Comparison of ENCODE assay signal across 9 mouse cellular contexts in the genomic region with DNA sequence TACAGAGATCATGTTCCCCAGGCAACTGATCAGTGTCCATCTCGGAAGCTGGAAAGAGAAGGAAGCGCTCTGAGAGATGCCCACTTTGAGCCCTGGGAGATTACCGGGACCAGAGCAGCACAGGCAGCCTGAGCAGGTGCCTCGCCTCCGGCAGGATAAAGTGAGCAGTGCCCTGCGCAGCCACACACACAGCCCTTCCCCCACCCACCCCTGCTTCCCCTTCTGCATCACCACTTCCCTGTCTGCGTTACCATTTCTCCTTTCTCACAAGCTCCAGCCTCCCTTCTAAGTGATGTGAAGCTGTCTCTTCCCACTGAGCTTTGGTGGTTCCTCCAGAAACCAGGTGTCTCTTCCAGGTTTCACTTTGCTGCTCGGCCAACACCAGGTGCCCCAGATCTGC. TPM values are rescaled to one million over a fixed set of nuclear protein-coding genes. Genes with fewer than 3 reads are reported as not detected.
DNase-seq lines count a peak whose midpoint lies in the region; ATAC-seq and TF ChIP-seq lines count a peak whose summit lies in the region.
"Had no signal": no experiment of that assay in that cellular context is flagged by ENCODE, and none has a peak within 500 bp of the region (broad histone marks: within the 10 kb centered on the region; RNA-seq: fewer than 3 reads in every experiment).

No protein-coding gene starts in this region.

- WGBS in kidney, embryonic 16.5 days, result 39% methylated on average over 8 of the region's 8 CpGs
- WGBS in bone marrow, adult 2 months, result 2% methylated on average over 8 of the region's 8 CpGs
- 29% methylated on average over 8 of the region's 8 CpGs for WGBS in liver, postnatal 0 days (ENCODE audit: insufficient replicate concordance)

- 0 out of 2 replicates have a peak overlapping the region, but pooled peaks have one; percentile 6 for H3K4me3 ChIP-seq in kidney, embryonic 16.5 days (ENCODE audit: low read length)
- peak overlapping the region; percentile 58 for H3K4me3 ChIP-seq in bone marrow, adult 2 months (replicated peaks; ENCODE audit: control insufficient read depth, low read depth, low read length)
- no peak overlapping the region for H3K4me3 ChIP-seq in liver, postnatal 0 days (ENCODE audit: low read depth, low read length)
- H3K4me3 ChIP-seq: erythroblast, embryonic 14.5 days had no signal

- H3K27ac ChIP-seq in kidney, embryonic 16.5 days (ENCODE audit: low read length), result peak overlapping the region; percentile 41; the same call in 1 of the 2 replicates
- H3K27ac ChIP-seq in bone marrow, adult 2 months (ENCODE audit: control insufficient read depth, insufficient read depth, low read depth, low read length, poor library complexity), result peak overlapping the region; percentile 74
- H3K27ac ChIP-seq in liver, postnatal 0 days (ENCODE audit: low read depth), result peak overlapping the region; percentile 70

- H3K9ac ChIP-seq in kidney, embryonic 16.5 days (replicated peaks; ENCODE audit: low read length), result no peak overlapping the region
- no peak overlapping the region for H3K9ac ChIP-seq in liver, postnatal 0 days (replicated peaks)

- no peak for ATAC-seq in kidney, embryonic 16.5 days (ENCODE audit: low FRiP score, low TSS enrichment)
- peak; percentile 27; the same call in 1 of the 2 replicates for ATAC-seq in liver, postnatal 0 days

- no peaks in the 10 kb centered on the region for H3K27me3 ChIP-seq in kidney, embryonic 16.5 days (ENCODE audit: insufficient read depth, low read length)
- no peaks in the 10 kb centered on the region for H3K27me3 ChIP-seq in liver, postnatal 0 days (ENCODE audit: insufficient read depth, low read length)

- no peak for DNase-seq in kidney, adult 8-10 months
- DNase-seq in ES-CJ7 (ENCODE audit: low read depth, low spot score), result peak; percentile 38
- peak; percentile 69 for DNase-seq in liver, postnatal 0 days
- DNase-seq in frontal cortex, postnatal 14 days (ENCODE audit: low spot score in 2 of 2), result no peak
- DNase-seq in gastrocnemius, postnatal 10 days, result no peak
- DNase-seq: kidney, postnatal 25 days had no signal

- TF ChIP-seq EP300 in liver, postnatal 0 days (IDR thresholded peaks at IDR 0.05; ENCODE audit: low read depth), result no peak

- no peak for TF ChIP-seq CTCF in bone marrow, adult 2 months (IDR thresholded peaks at IDR 0.05; ENCODE audit: control insufficient read depth, insufficient read depth, low read length)
- no peak for TF ChIP-seq CTCF in liver, postnatal 0 days (IDR thresholded peaks at IDR 0.05; ENCODE audit: low read depth)

- H3K36me3 ChIP-seq in kidney, embryonic 16.5 days (ENCODE audit: insufficient read depth, low read length), result no peaks in the 10 kb centered on the region
- no peaks in the 10 kb centered on the region for H3K36me3 ChIP-seq in liver, postnatal 0 days (replicated peaks; ENCODE audit: insufficient read depth, low read length)

- H3K4me1 ChIP-seq in kidney, embryonic 16.5 days (ENCODE audit: insufficient read depth, low read length), result peaks cover 16% of the 10 kb centered on the region
- peaks cover 3% of the 10 kb centered on the region for H3K4me1 ChIP-seq in bone marrow, adult 2 months (ENCODE audit: control insufficient read depth, insufficient read depth, low read length)
- H3K4me1 ChIP-seq in liver, postnatal 0 days (ENCODE audit: insufficient read depth), result no peaks in the 10 kb centered on the region

- H3K9me3 ChIP-seq in kidney, embryonic 16.5 days (ENCODE audit: low read length), result no peaks in the 10 kb centered on the region
- H3K9me3 ChIP-seq in liver, postnatal 0 days (ENCODE audit: low read length), result no peaks in the 10 kb centered on the region

- TF ChIP-seq POLR2A in bone marrow, adult 2 months (IDR thresholded peaks at IDR 0.05; ENCODE audit: borderline replicate concordance, control insufficient read depth, low read depth, low read length), result peak; percentile 56; the same call in 1 of the 2 replicates

- H3K4me2 ChIP-seq in kidney, embryonic 16.5 days (replicated peaks; ENCODE audit: low read depth, low read length), result peak overlapping the region; percentile 23; the same call in 1 of the 2 replicates
- H3K4me2 ChIP-seq in liver, postnatal 0 days (ENCODE audit: low read depth, low read length), result peak overlapping the region; percentile 55

RNA-seq across cellular contexts. Expression of gene Notch4, which starts 2.9 kb away (rescaled TPM):
- polyA plus RNA-seq in kidney, embryonic 16.5 days (2015; fragmentation: Nextera tagmentation; extraction: Ambion mirVana), result 7.6 and 12.0 TPM in 2 replicates
- polyA plus RNA-seq in bone marrow, adult 2 months (2011; ENCODE audit: insufficient read depth, insufficient read length, low replicate concordance, missing spikeins), result 1.0 and 7.5 TPM in 2 replicates
- 1.1 and 1.6 TPM in 2 replicates for polyA plus RNA-seq in liver, postnatal 0 days (2015; fragmentation: Nextera tagmentation; extraction: Ambion mirVana)
- total RNA-seq in gastrocnemius, postnatal 10 days (2021), result 10 to 100 TPM; 14.4 to 22.2 TPM

RNA-seq across cellular contexts. Expression of gene Gpsm3, which starts 28.4 kb away (rescaled TPM):
- 21.5 and 25.6 TPM in 2 replicates for polyA plus RNA-seq in kidney, embryonic 16.5 days (2015; fragmentation: Nextera tagmentation; extraction: Ambion mirVana)
- 85.2 and 156 TPM in 2 replicates for polyA plus RNA-seq in bone marrow, adult 2 months (2011; ENCODE audit: insufficient read depth, insufficient read length, low replicate concordance, missing spikeins)
- 19.6 and 24.7 TPM in 2 replicates for polyA plus RNA-seq in liver, postnatal 0 days (2015; fragmentation: Nextera tagmentation; extraction: Ambion mirVana)
- 1 to 10 TPM; 3.2 to 5.0 TPM for total RNA-seq in gastrocnemius, postnatal 10 days (2021)

RNA-seq across cellular contexts. Expression of gene Pbx2, which starts 29.9 kb away (rescaled TPM):
- 13.1 and 15.6 TPM in 2 replicates for polyA plus RNA-seq in kidney, embryonic 16.5 days (2015; fragmentation: Nextera tagmentation; extraction: Ambion mirVana)
- 50.3 and 95.1 TPM in 2 replicates for polyA plus RNA-seq in bone marrow, adult 2 months (2011; ENCODE audit: insufficient read depth, insufficient read length, low replicate concordance, missing spikeins)
- 3.6 and 4.9 TPM in 2 replicates for polyA plus RNA-seq in liver, postnatal 0 days (2015; fragmentation: Nextera tagmentation; extraction: Ambion mirVana)
- total RNA-seq in gastrocnemius, postnatal 10 days (2021), result 10 to 100 TPM; 24.2 to 30.9 TPM

RNA-seq across cellular contexts. Expression of gene Ager, which starts 36.5 kb away (rescaled TPM):
- polyA plus RNA-seq in kidney, embryonic 16.5 days (2015; fragmentation: Nextera tagmentation; extraction: Ambion mirVana), result 8.8 and 16.8 TPM in 2 replicates
- 12.2 and 16.3 TPM in 2 replicates for polyA plus RNA-seq in bone marrow, adult 2 months (2011; ENCODE audit: insufficient read depth, insufficient read length, low replicate concordance, missing spikeins)
- polyA plus RNA-seq in liver, postnatal 0 days (2015; fragmentation: Nextera tagmentation; extraction: Ambion mirVana), result 1.4 and 1.9 TPM in 2 replicates
- 1 to 10 TPM; 1.1 to 1.4 TPM for total RNA-seq in gastrocnemius, postnatal 10 days (2021)

RNA-seq across cellular contexts. Expression of gene Rnf5, which starts 42.3 kb away (rescaled TPM):
- polyA plus RNA-seq in kidney, embryonic 16.5 days (2015; fragmentation: Nextera tagmentation; extraction: Ambion mirVana), result 185 and 190 TPM in 2 replicates
- 36.4 and 42.3 TPM in 2 replicates for polyA plus RNA-seq in bone marrow, adult 2 months (2011; ENCODE audit: insufficient read depth, insufficient read length, low replicate concordance, missing spikeins)
- polyA plus RNA-seq in liver, postnatal 0 days (2015; fragmentation: Nextera tagmentation; extraction: Ambion mirVana), result 78.4 and 80.0 TPM in 2 replicates
- 10 to 100 TPM; 19.8 to 21.8 TPM for total RNA-seq in gastrocnemius, postnatal 10 days (2021)

Comparison
In these comparisons a context has a peak if more than half of its experiments do, and no peak if none do; other contexts are left out.
1. DNase-seq: peak in ES-CJ7 (single experiment) and liver, postnatal 0 days (single experiment); none in kidney, adult 8-10 months (0 of 2), frontal cortex, postnatal 14 days (0 of 2) and gastrocnemius, postnatal 10 days (single experiment).
2. Peak in every context shown above with its lines, with median percentiles within 50 percentile points of each other: H3K27ac ChIP-seq.